Mouse (Mus musculus): Measurements from ENCODE around the gene Gm21900. TPM values are rescaled to one million over a fixed set of nuclear protein-coding genes. Genes with fewer than 3 reads are reported as not detected.
"Not testable (repeated sequence)": the region's sequence is repeated elsewhere in the genome, so short reads cannot be mapped to it uniquely, and the experiment has no call there.

Gene Gm21900
- total RNA-seq (2021) (not detected), polyA plus RNA-seq (2012; rRNA removed) (not detected in 2 replicates)
- long read RNA-seq = 0 reads

DNA sequence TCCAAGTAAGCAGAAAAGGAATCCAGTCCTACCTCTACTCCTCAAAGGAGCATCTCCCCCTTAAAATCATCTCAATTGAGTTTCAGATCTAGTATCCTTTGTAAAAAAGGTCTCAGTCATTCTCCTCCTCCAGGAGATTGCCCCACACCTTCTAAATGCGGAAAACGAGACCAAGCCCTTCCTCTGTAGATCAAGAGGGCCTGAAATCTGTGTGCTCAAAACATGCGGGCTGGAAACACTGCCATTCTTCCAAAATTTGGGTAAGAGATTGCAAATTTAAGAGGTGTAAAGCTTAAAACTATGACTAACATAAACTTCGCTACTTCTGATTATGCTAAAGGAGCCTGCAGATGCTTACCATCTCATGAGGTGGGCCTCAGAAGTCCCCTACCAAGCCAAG lies at the start of gene Gm21900:
Gm21900 (plus strand) TSS at position 301 of the 400 bp plus-strand sequence.
- not testable (repeated sequence) for DNase-seq

- peak; percentile 22 for DNase-seq
Measured at GRCm38 (mm10) chrY:10643516-10643915, 27.4 kb downstream of the Gm21900 start.

Other genes starting within 250 kb of the Gm21900 start
- gene Gm28510, start 203.6 kb upstream of the Gm21900 start, total RNA-seq (2021) = not detected
- gene Gm28510, start 203.6 kb upstream of the Gm21900 start, polyA plus RNA-seq (2012; rRNA removed) = not detected in 2 replicates
- gene Gm20737, start 80.3 kb upstream of the Gm21900 start, total RNA-seq (2021) = not detected
- gene Gm20737, start 80.3 kb upstream of the Gm21900 start, polyA plus RNA-seq (2012; rRNA removed) = not detected in 2 replicates
- not detected for gene Gm21775, start 62.9 kb upstream of the Gm21900 start, total RNA-seq (2021)
- not detected in 2 replicates for gene Gm21775, start 62.9 kb upstream of the Gm21900 start, polyA plus RNA-seq (2012; rRNA removed)
- not detected for gene Gm20777, start 136.1 kb downstream of the Gm21900 start, total RNA-seq (2021)
- gene Gm20777, start 136.1 kb downstream of the Gm21900 start, polyA plus RNA-seq (2012; rRNA removed) = not detected in 2 replicates